Mouse (Mus musculus) liver, adult 2 months (tissue): ENCODE measurements around the gene Slc5a5.

Experiments
- CTCF ChIP-seq: fragments of 200-500 bp; IDR thresholded peaks from 2 replicates; pipeline ENCODE4 v1.5.1; 2011; ENCODE audit warnings: low read depth, low read length, control low read depth
- POLR2A ChIP-seq: fragments of 200-500 bp; IDR thresholded peaks from 2 replicates; pipeline ENCODE4 v1.6.1; 2011; ENCODE audit warnings: low read length, control low read depth; ENCODE audit not compliant: insufficient read depth; ENCODE audit errors: extremely low read depth

DNA sequence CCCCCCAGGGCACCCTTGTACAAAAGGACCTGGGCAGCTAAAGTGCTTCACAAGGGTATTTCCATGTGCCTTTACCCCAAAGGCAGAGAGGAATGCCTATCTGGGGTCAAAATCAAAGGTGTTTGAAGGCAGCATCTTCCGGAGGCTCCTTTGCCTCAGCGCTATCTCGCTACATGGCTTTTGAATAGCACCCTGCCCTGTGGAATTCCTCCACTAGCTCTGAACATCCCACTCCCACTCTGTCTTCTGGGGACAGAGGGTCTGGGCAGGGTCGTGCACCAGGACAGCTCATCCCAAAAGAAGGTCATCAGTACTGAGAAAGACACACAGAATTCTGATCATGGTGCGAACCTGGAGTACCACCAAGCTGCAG lies 23.4 kb downstream of the Slc5a5 start:
- TF ChIP-seq CTCF: no peak
- TF ChIP-seq POLR2A: no peak
